Mouse (Mus musculus) liver, postnatal 0 days (tissue): ENCODE data around the gene Ftcd.

Experiments
- CTCF ChIP-seq: sonication (generic); IDR thresholded peaks from 2 replicates; pipeline ENCODE4 v1.5.1; 2016; ENCODE audit warnings: antibody characterized with exemption, low read depth
- EP300 ChIP-seq: IDR thresholded peaks from 2 replicates; pipeline ENCODE4 v1.6.1; 2016; ENCODE audit warnings: antibody characterized with exemption, low read depth, mild to moderate bottlenecking

GRCm38 (mm10) chr10:76622411-76622810 is 47.0 kb downstream of the Ftcd start:
- no peak for TF ChIP-seq CTCF
- TF ChIP-seq EP300: no peak
